Mouse (Mus musculus): ENCODE data around the gene Zup1.

GRCm38 (mm10) chr10:33946336-33946735 is 4.7 kb downstream of the Zup1 start:
- TF ChIP-seq USF1 (IDR thresholded peaks at IDR 0.05; ENCODE audit: low read depth) (no peak), CTCF (IDR thresholded peaks at IDR 0.05; ENCODE audit: control insufficient read depth, insufficient read depth, insufficient read length) (no peak), MYOG (IDR thresholded peaks at IDR 0.05; ENCODE audit: control insufficient read depth, extremely low read depth, insufficient read length) (no peak), MYOD1 (IDR thresholded peaks at IDR 0.05; ENCODE audit: control insufficient read depth, insufficient read length, low read depth) (no peak), MAX (IDR thresholded peaks at IDR 0.05) (no peak)

Data from C2C12 (cell line).